ENCODE assay signal across 8 mouse cellular contexts in genomic region chr7:3616389-3617241, GRCm38 (mm10). TPM values are rescaled to one million over a fixed set of nuclear protein-coding genes. Genes with fewer than 3 reads are reported as not detected.
DNase-seq lines count a peak whose midpoint lies in the region; ATAC-seq and TF ChIP-seq lines count a peak whose summit lies in the region.

No protein-coding gene starts in this region.

- peak overlapping the region; percentile 70; the same call in 1 of the 2 replicates for H3K4me2 ChIP-seq in heart, postnatal 0 days (ENCODE audit: low read depth, low read length)
- H3K4me2 ChIP-seq in intestine, postnatal 0 days (replicated peaks; ENCODE audit: low read depth) = 0 out of 2 replicates have a peak overlapping the region, but pooled peaks have one; percentile 71
- H3K4me2 ChIP-seq in neural tube, embryonic 12.5 days (replicated peaks) = peak overlapping the region; percentile 87

- H3K27me3 ChIP-seq in heart, postnatal 0 days (ENCODE audit: control insufficient read depth, insufficient read depth, low read length) = no peaks in the 10 kb centered on the region
- H3K27me3 ChIP-seq in C2C12 (ENCODE audit: control insufficient read depth, insufficient read depth, insufficient read length) = peaks cover 6% of the 10 kb centered on the region
- no peaks in the 10 kb centered on the region for H3K27me3 ChIP-seq in intestine, postnatal 0 days (replicated peaks; ENCODE audit: control insufficient read depth, insufficient read depth, low read length)
- no peaks in the 10 kb centered on the region for H3K27me3 ChIP-seq in neural tube, embryonic 12.5 days (replicated peaks)

- peaks cover 6% of the 10 kb centered on the region; the same call in 1 of the 2 replicates for H3K4me1 ChIP-seq in heart, postnatal 0 days (ENCODE audit: control insufficient read depth, insufficient read depth)
- 0 out of 2 replicates have a peak, but pooled peaks cover 2% of the 10 kb centered on the region for H3K4me1 ChIP-seq in cortical plate, adult 2 months (ENCODE audit: control insufficient read depth, insufficient read depth, low read length)
- no peaks in the 10 kb centered on the region for H3K4me1 ChIP-seq in intestine, postnatal 0 days (replicated peaks; ENCODE audit: control insufficient read depth, insufficient read depth, low read length)
- H3K4me1 ChIP-seq in neural tube, embryonic 12.5 days = peaks cover 4% of the 10 kb centered on the region; the same call in 1 of the 2 replicates

- peak overlapping the region; percentile 88; the same call in 1 of the 2 replicates for H3K9ac ChIP-seq in heart, postnatal 0 days (replicated peaks; ENCODE audit: low read depth, low read length)
- H3K9ac ChIP-seq in intestine, postnatal 0 days (ENCODE audit: low read depth, low read length) = no peak overlapping the region
- H3K9ac ChIP-seq in neural tube, embryonic 12.5 days = no peak overlapping the region

- WGBS in heart, postnatal 0 days = 43% methylated on average over 6 of the region's 6 CpGs
- 39% methylated on average over 6 of the region's 6 CpGs for WGBS in intestine, postnatal 0 days
- WGBS in neural tube, embryonic 12.5 days = 39% methylated on average over 6 of the region's 6 CpGs

- H3K4me3 ChIP-seq in heart, postnatal 0 days (ENCODE audit: low read depth, low read length) = peak overlapping the region; percentile 83
- peak overlapping the region; percentile 11 for H3K4me3 ChIP-seq in C2C12 (ENCODE audit: insufficient read depth, poor library complexity, severe bottlenecking)
- H3K4me3 ChIP-seq in cortical plate, adult 2 months (ENCODE audit: insufficient read depth, low read length) = peak overlapping the region; percentile 88; the same call in 1 of the 2 replicates
- H3K4me3 ChIP-seq in intestine, postnatal 0 days (ENCODE audit: low read depth, low read length) = peak overlapping the region; percentile 85
- H3K4me3 ChIP-seq in neural tube, embryonic 12.5 days = peak overlapping the region; percentile 72

- no peak overlapping the region for H3ac ChIP-seq in C2C12 (ENCODE audit: control insufficient read depth, insufficient read length, low read depth)

- peak; percentile 14 for ATAC-seq in heart, postnatal 0 days (ENCODE audit: insufficient read depth, low read depth)
- ATAC-seq in intestine, postnatal 0 days = no peak; the same call in 1 of the 2 replicates
- ATAC-seq in neural tube, embryonic 12.5 days (ENCODE audit: low FRiP score, low read depth) = peak; percentile 51

- DNase-seq in heart, postnatal 0 days (ENCODE audit: low spot score) = no peak
- no peak for DNase-seq in heart, adult 8-10 months (ENCODE audit: low spot score)
- DNase-seq in natural killer cell, adult 2 months (ENCODE audit: low spot score in 2 of 2) = no peak
- DNase-seq in adrenal gland, adult 18-20 months (ENCODE audit: low spot score in 2 of 2) = no peak

- no peaks in the 10 kb centered on the region for H3K9me3 ChIP-seq in heart, postnatal 0 days (replicated peaks; ENCODE audit: control insufficient read depth, low read length)
- no peaks in the 10 kb centered on the region for H3K9me3 ChIP-seq in intestine, postnatal 0 days (ENCODE audit: control insufficient read depth)
- no peaks in the 10 kb centered on the region for H3K9me3 ChIP-seq in neural tube, embryonic 12.5 days

- H3K79me3 ChIP-seq in C2C12 (ENCODE audit: low read depth) = peaks cover 2% of the 10 kb centered on the region

- no peak overlapping the region for H3K27ac ChIP-seq in heart, postnatal 0 days (ENCODE audit: low read depth)
- H3K27ac ChIP-seq in cortical plate, adult 2 months (ENCODE audit: insufficient read depth, low read length) = no peak overlapping the region
- H3K27ac ChIP-seq in intestine, postnatal 0 days (ENCODE audit: low read depth, low read length) = no peak overlapping the region
- H3K27ac ChIP-seq in neural tube, embryonic 12.5 days = no peak overlapping the region

- no peak for TF ChIP-seq POLR2A in cortical plate, adult 2 months (IDR thresholded peaks at IDR 0.05; ENCODE audit: extremely low read depth, insufficient read depth, low read length)

- no peaks in the 10 kb centered on the region for H3K79me2 ChIP-seq in C2C12 (ENCODE audit: control insufficient read depth, insufficient read depth)

- H3K36me3 ChIP-seq in heart, postnatal 0 days (replicated peaks; ENCODE audit: control insufficient read depth, insufficient read depth, low read length) = peaks cover 17% of the 10 kb centered on the region
- H3K36me3 ChIP-seq in C2C12 (ENCODE audit: control insufficient read depth, insufficient read depth) = peaks cover 5% of the 10 kb centered on the region
- peaks cover 20% of the 10 kb centered on the region for H3K36me3 ChIP-seq in intestine, postnatal 0 days (ENCODE audit: control insufficient read depth, insufficient read depth)
- H3K36me3 ChIP-seq in neural tube, embryonic 12.5 days = peaks cover 20% of the 10 kb centered on the region

- no peak for TF ChIP-seq EP300 in heart, postnatal 0 days (IDR thresholded peaks at IDR 0.05; ENCODE audit: low read depth)

- TF ChIP-seq CTCF in heart, postnatal 0 days (IDR thresholded peaks at IDR 0.05; ENCODE audit: low read depth) = peak; percentile 36
- no peak for TF ChIP-seq CTCF in C2C12 (IDR thresholded peaks at IDR 0.05; ENCODE audit: control insufficient read depth, insufficient read depth, insufficient read length)
- TF ChIP-seq CTCF in cortical plate, adult 2 months (IDR thresholded peaks at IDR 0.05; ENCODE audit: extremely low read depth, insufficient read depth, low read length) = peak; percentile 48
- peak; percentile 75 for TF ChIP-seq CTCF in intestine, postnatal 0 days (IDR thresholded peaks at IDR 0.05; ENCODE audit: low read depth)

TF ChIP-seq in C2C12, 6 proteins besides CTCF, POLR2A, EP300 and RAD21:
- no peak for TF ChIP-seq USF1 (IDR thresholded peaks at IDR 0.05; ENCODE audit: low read depth)
- TF ChIP-seq CEBPB (IDR thresholded peaks at IDR 0.05; ENCODE audit: low read depth) = no peak
- no peak for TF ChIP-seq FOSL1 (IDR thresholded peaks at IDR 0.05; ENCODE audit: insufficient read depth, low read length, poor library complexity, severe bottlenecking)

RNA-seq across cellular contexts. Expression of gene Ndufa3, which starts 0.6 kb away (rescaled TPM):
- total RNA-seq in heart, postnatal 0 days (2014; rRNA removed; ENCODE audit: low replicate concordance) = 915 and 1,160 TPM in 2 replicates
- polyA plus RNA-seq in heart, postnatal 0 days (2015; fragmentation: Nextera tagmentation; extraction: Ambion mirVana) = 1,410 and 1,523 TPM in 2 replicates
- 1,000 to 10,000 TPM; 2,114 to 2,277 (median 2,237) TPM for total RNA-seq in heart, adult 8-10 months (2022)
- polyA plus RNA-seq in C2C12 (2012; fragmentation: generic; extraction: Trizol) = 386 TPM
- polyA plus RNA-seq in cortical plate, adult 2 months (2012; rRNA removed) = 366 and 413 TPM in 2 replicates
- polyA plus RNA-seq in intestine, postnatal 0 days (2015; fragmentation: Nextera tagmentation; extraction: Ambion mirVana) = 703 and 717 TPM in 2 replicates
- polyA plus RNA-seq in neural tube, embryonic 12.5 days (2016; fragmentation: Nextera tagmentation; extraction: Ambion mirVana) = 368 and 375 TPM in 2 replicates
- total RNA-seq in adrenal gland, adult 18-20 months (2021) = 100 to 1,000 TPM; 743 to 913 TPM

RNA-seq across cellular contexts. Expression of gene Oscar, which starts 0.7 kb away (rescaled TPM):
- total RNA-seq in heart, postnatal 0 days (2014; rRNA removed; ENCODE audit: low replicate concordance) = 0.19 TPM in 1 of 2 replicates, not detected in the other
- polyA plus RNA-seq in heart, postnatal 0 days (2015; fragmentation: Nextera tagmentation; extraction: Ambion mirVana) = 0.25 and 0.37 TPM in 2 replicates
- under 1 TPM; 0.14 to 0.16 (median 0.15) TPM for total RNA-seq in heart, adult 8-10 months (2022)
- 0.05 TPM for polyA plus RNA-seq in C2C12 (2012; fragmentation: generic; extraction: Trizol)
- 4.7 and 5.7 TPM in 2 replicates for polyA plus RNA-seq in cortical plate, adult 2 months (2012; rRNA removed)
- 0.08 and 0.13 TPM in 2 replicates for polyA plus RNA-seq in intestine, postnatal 0 days (2015; fragmentation: Nextera tagmentation; extraction: Ambion mirVana)
- polyA plus RNA-seq in neural tube, embryonic 12.5 days (2016; fragmentation: Nextera tagmentation; extraction: Ambion mirVana) = 0.24 and 0.29 TPM in 2 replicates
- total RNA-seq in adrenal gland, adult 18-20 months (2021) = under 1 TPM; 0.22 to 0.30 TPM

RNA-seq across cellular contexts. Expression of gene Tfpt, which starts 13.1 kb away (rescaled TPM):
- 3.1 and 21.0 TPM in 2 replicates for total RNA-seq in heart, postnatal 0 days (2014; rRNA removed; ENCODE audit: low replicate concordance)
- 14.2 and 16.0 TPM in 2 replicates for polyA plus RNA-seq in heart, postnatal 0 days (2015; fragmentation: Nextera tagmentation; extraction: Ambion mirVana)
- 10 to 100 TPM; 17.4 to 22.9 (median 18.9) TPM for total RNA-seq in heart, adult 8-10 months (2022)
- 24.6 TPM for polyA plus RNA-seq in C2C12 (2012; fragmentation: generic; extraction: Trizol)
- 38.5 and 39.3 TPM in 2 replicates for polyA plus RNA-seq in cortical plate, adult 2 months (2012; rRNA removed)
- polyA plus RNA-seq in intestine, postnatal 0 days (2015; fragmentation: Nextera tagmentation; extraction: Ambion mirVana) = 12.2 and 12.8 TPM in 2 replicates
- polyA plus RNA-seq in neural tube, embryonic 12.5 days (2016; fragmentation: Nextera tagmentation; extraction: Ambion mirVana) = 39.3 and 39.7 TPM in 2 replicates
- total RNA-seq in adrenal gland, adult 18-20 months (2021) = 10 to 100 TPM; 19.0 to 27.7 TPM

RNA-seq across cellular contexts. Expression of gene Prpf31, which starts 13.2 kb away (rescaled TPM):
- 32.2 and 47.9 TPM in 2 replicates for total RNA-seq in heart, postnatal 0 days (2014; rRNA removed; ENCODE audit: low replicate concordance)
- 35.3 and 41.5 TPM in 2 replicates for polyA plus RNA-seq in heart, postnatal 0 days (2015; fragmentation: Nextera tagmentation; extraction: Ambion mirVana)
- 10 to 100 TPM; 21.4 to 28.6 (median 25.2) TPM for total RNA-seq in heart, adult 8-10 months (2022)
- polyA plus RNA-seq in C2C12 (2012; fragmentation: generic; extraction: Trizol) = 102 TPM
- polyA plus RNA-seq in cortical plate, adult 2 months (2012; rRNA removed) = 65.3 and 75.1 TPM in 2 replicates
- 27.8 and 29.8 TPM in 2 replicates for polyA plus RNA-seq in intestine, postnatal 0 days (2015; fragmentation: Nextera tagmentation; extraction: Ambion mirVana)
- 126 TPM in 2 replicates for polyA plus RNA-seq in neural tube, embryonic 12.5 days (2016; fragmentation: Nextera tagmentation; extraction: Ambion mirVana)
- total RNA-seq in adrenal gland, adult 18-20 months (2021) = 10 to 100 TPM; 34.4 to 37.6 TPM

RNA-seq across cellular contexts. Expression of gene Cnot3, which starts 28.5 kb away (rescaled TPM):
- 7.5 and 16.8 TPM in 2 replicates for total RNA-seq in heart, postnatal 0 days (2014; rRNA removed; ENCODE audit: low replicate concordance)
- polyA plus RNA-seq in heart, postnatal 0 days (2015; fragmentation: Nextera tagmentation; extraction: Ambion mirVana) = 15.9 and 19.4 TPM in 2 replicates
- 10 to 100 TPM; 19.5 to 26.0 (median 23.2) TPM for total RNA-seq in heart, adult 8-10 months (2022)
- 87.1 TPM for polyA plus RNA-seq in C2C12 (2012; fragmentation: generic; extraction: Trizol)
- polyA plus RNA-seq in cortical plate, adult 2 months (2012; rRNA removed) = 39.9 and 44.6 TPM in 2 replicates
- polyA plus RNA-seq in intestine, postnatal 0 days (2015; fragmentation: Nextera tagmentation; extraction: Ambion mirVana) = 19.9 and 20.8 TPM in 2 replicates
- 58.2 and 58.3 TPM in 2 replicates for polyA plus RNA-seq in neural tube, embryonic 12.5 days (2016; fragmentation: Nextera tagmentation; extraction: Ambion mirVana)
- total RNA-seq in adrenal gland, adult 18-20 months (2021) = 10 to 100 TPM; 52.8 to 53.6 TPM

Comparison
In these comparisons a context has a peak if more than half of its experiments do, and no peak if none do; other contexts are left out.
1. H3K4me3 ChIP-seq: peak in every context shown above with its lines; median percentile 88 in cortical plate, adult 2 months; 85 in intestine, postnatal 0 days; 83 in heart, postnatal 0 days; 72 in neural tube, embryonic 12.5 days; 11 in C2C12.